Mouse (Mus musculus): Measurements from ENCODE around the gene Slc24a3.

GRCm38 (mm10) chr2:145318916-145319315 is 151.4 kb downstream of the Slc24a3 start:
- TF ChIP-seq CTCF (IDR thresholded peaks at IDR 0.05; ENCODE audit: borderline replicate concordance, extremely low read depth, insufficient read depth, insufficient read length) (no peak), POLR2A (IDR thresholded peaks at IDR 0.05; ENCODE audit: borderline replicate concordance, extremely low read depth, insufficient read depth, insufficient read length, poor library complexity, severe bottlenecking) (no peak)

Data from brain, embryonic 14.5 days (tissue).